Mouse (Mus musculus) CD4-positive, CD25-positive, alpha-beta regulatory T cell (primary cell): ENCODE measurements around the gene Kcnab1. TPM values are rescaled to one million over a fixed set of nuclear protein-coding genes. Genes with fewer than 3 reads are reported as not detected.

Source experiments
- polyA plus RNA-seq: library from polyadenylated mRNA; unstranded; fragments of 100-300 nt; shearing (Covaris generic); gene quantifications from one replicate; pipeline ENCODE4 v1.2.1, GENCODE M21; 2017

Gene Kcnab1
- polyA plus RNA-seq = 0.66 TPM

GRCm38 (mm10) chr3:65108945-65109921 is at the start of gene Kcnab1:
TSS of gene Kcnab1 (plus strand) at chr3:65109384.

GRCm38 (mm10) chr3:65392421-65392817 is 283.2 kb downstream of the Kcnab1 start, which contains the start of gene Ssr3:
TSS of gene Ssr3 (minus strand) at chr3:65392623.

